Mouse (Mus musculus) midbrain, postnatal 0 days (tissue): ENCODE results near the gene Shd. TPM values are rescaled to one million over a fixed set of nuclear protein-coding genes. Genes with fewer than 3 reads are reported as not detected.
"Not testable (repeated sequence)": the region's sequence is repeated elsewhere in the genome, so short reads cannot be mapped to it uniquely, and the experiment has no call there.

Experiments used
- ATAC-seq: fragments of 200-750 bp; cut with Nextera tagmentation; 2 replicates; pipeline ENCODE4 v1.8.0; 2017; ENCODE audit warnings: moderate number of reproducible peaks, mild to moderate bottlenecking, moderate TSS enrichment, moderate library complexity; ENCODE audit not compliant: low FRiP score
- DNase-seq: peaks from one replicate; pipeline ENCODE4 v3.0.0-alpha.2; 2015; ENCODE audit warnings: low spot score
- H3K27ac ChIP-seq: fragments of 300-500 bp; sonication (generic); 2 replicates; pipeline ENCODE4 v1.5.1; 2014; ENCODE audit warnings: low read depth, mild to moderate bottlenecking, low read length, mixed read lengths
- H3K27me3 ChIP-seq: fragments of 300-500 bp; sonication (generic); 2 replicates; pipeline ENCODE4 v1.6.1; 2014; ENCODE audit warnings: low read length, control low read depth, mixed read lengths; ENCODE audit not compliant: insufficient read depth
- H3K36me3 ChIP-seq: fragments of 300-500 bp; sonication (generic); 2 replicates; pipeline ENCODE4 v1.6.1; 2014; ENCODE audit warnings: low read length, control low read depth, mixed read lengths; ENCODE audit not compliant: insufficient read depth
- H3K4me1 ChIP-seq: fragments of 300-500 bp; sonication (generic); 2 replicates; pipeline ENCODE4 v1.6.1; 2014; ENCODE audit warnings: mild to moderate bottlenecking, control low read depth, antibody characterized with exemption, low read length, mixed read lengths; ENCODE audit not compliant: insufficient read depth
- H3K4me2 ChIP-seq: fragments of 300-500 bp; sonication (generic); 2 replicates; pipeline ENCODE4 v1.6.1; 2014; ENCODE audit warnings: low read depth, mild to moderate bottlenecking, low read length, mixed read lengths; ENCODE audit not compliant: poor library complexity, severe bottlenecking
- H3K4me3 ChIP-seq: fragments of 300-500 bp; sonication (generic); 2 replicates; pipeline ENCODE4 v1.5.1; 2014; ENCODE audit warnings: low read depth, mild to moderate bottlenecking, low read length, moderate library complexity
- H3K9ac ChIP-seq: fragments of 300-500 bp; sonication (generic); replicated peaks from 2 replicates; pipeline ENCODE4 v1.6.1; 2014; ENCODE audit warnings: mild to moderate bottlenecking, low read length, moderate library complexity, mixed read lengths; ENCODE audit not compliant: poor library complexity, severe bottlenecking
- H3K9me3 ChIP-seq: fragments of 300-500 bp; sonication (generic); 2 replicates; pipeline ENCODE4 v1.6.1; 2016; ENCODE audit warnings: low read length, control low read depth
- CTCF ChIP-seq: IDR thresholded peaks from 2 replicates; pipeline ENCODE4 v1.5.1; 2016; ENCODE audit warnings: antibody characterized with exemption, mild to moderate bottlenecking
- WGBS: fragments of 180-500 bp; shearing (Covaris S2); extraction: QIAGEN DNeasy Blood & Tissue Kit; methylation state at CpG from one replicate; pipeline ENCODE4 v1.1.7; 2014; 5-methylcytosine and 5-hydroxymethylcytosine counted together
- polyA plus RNA-seq: library from polyadenylated mRNA; unstranded; fragments of >200 nt; fragmentation: Nextera tagmentation; extraction: Ambion mirVana; gene quantifications from 2 replicates; pipeline ENCODE4 v1.2.1, GENCODE M21; 2015
- total RNA-seq: library from RNA; depleted of rRNA; stranded (reverse); fragments of >200 nt; gene quantifications from 2 replicates; pipeline ENCODE4 v1.2.3, GENCODE M21; 2014; rRNA removed

Gene Shd
- total RNA-seq (227 and 253 TPM in 2 replicates), polyA plus RNA-seq (172 and 188 TPM in 2 replicates)

GRCm38 (mm10) chr17:55969966-55970891 is at the start of gene Shd:
TSS of gene Shd (plus strand) at chr17:55970467.
- peak within 1 kb of the TSS; percentile 81 for H3K27ac ChIP-seq
- H3K9me3 ChIP-seq: no peaks in the 10 kb centered on the region
- H3K27me3 ChIP-seq: no peaks in the 10 kb centered on the region
- WGBS: 8% methylated on average over 49 of the region's 55 CpGs
- H3K4me3 ChIP-seq: peak within 1 kb of the TSS; percentile 66
- peak; percentile 9 for TF ChIP-seq CTCF
- peak within 1 kb of the TSS; percentile 87 for H3K9ac ChIP-seq
- DNase-seq: peak; percentile 64
- H3K36me3 ChIP-seq: peaks cover 25% of the 10 kb centered on the region; the same call in 1 of the 2 replicates
- ATAC-seq: peak; percentile 68
- 0 out of 2 replicates have a peak, but pooled peaks cover 7% of the 10 kb centered on the region for H3K4me1 ChIP-seq
- peak within 1 kb of the TSS; percentile 93 for H3K4me2 ChIP-seq

GRCm38 (mm10) chr17:55931553-55932502 is 38.4 kb upstream of the Shd start:
- H3K36me3 ChIP-seq: no peaks in the 10 kb centered on the region
- no peaks in the 10 kb centered on the region for H3K4me1 ChIP-seq
- peak; percentile 82 for DNase-seq
- WGBS: 3% methylated on average over 26 of the region's 33 CpGs
- ATAC-seq: peak; percentile 97
- H3K27ac ChIP-seq: peak overlapping the region; percentile 90
- peak overlapping the region; percentile 69 for H3K4me2 ChIP-seq
- TF ChIP-seq CTCF: peak; percentile 51
- peak overlapping the region; percentile 56 for H3K4me3 ChIP-seq
- no peaks in the 10 kb centered on the region for H3K9me3 ChIP-seq
- H3K9ac ChIP-seq: peak overlapping the region; percentile 76
- H3K27me3 ChIP-seq: no peaks in the 10 kb centered on the region

DNA sequence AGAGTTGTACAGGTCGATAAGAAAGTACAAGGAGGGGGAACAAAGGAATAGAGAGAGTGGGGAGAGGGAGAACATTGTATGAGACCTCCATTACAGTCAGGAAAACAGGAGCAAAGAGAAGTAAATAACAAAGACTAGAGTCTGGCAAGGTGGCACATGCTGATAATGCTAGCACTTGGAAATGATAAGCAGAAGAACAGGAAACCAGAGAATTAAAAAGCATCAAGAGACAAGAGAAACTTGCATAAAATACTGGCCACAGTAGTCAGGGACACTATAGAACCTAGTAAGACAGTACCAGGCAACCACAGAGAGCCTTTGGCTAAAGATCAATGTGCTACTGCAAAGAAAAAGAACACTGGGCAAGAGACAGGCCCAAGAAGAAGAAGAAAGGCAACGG is 37.6 kb upstream of the Shd start:
- H3K4me2 ChIP-seq: peak overlapping the region; percentile 69

DNA sequence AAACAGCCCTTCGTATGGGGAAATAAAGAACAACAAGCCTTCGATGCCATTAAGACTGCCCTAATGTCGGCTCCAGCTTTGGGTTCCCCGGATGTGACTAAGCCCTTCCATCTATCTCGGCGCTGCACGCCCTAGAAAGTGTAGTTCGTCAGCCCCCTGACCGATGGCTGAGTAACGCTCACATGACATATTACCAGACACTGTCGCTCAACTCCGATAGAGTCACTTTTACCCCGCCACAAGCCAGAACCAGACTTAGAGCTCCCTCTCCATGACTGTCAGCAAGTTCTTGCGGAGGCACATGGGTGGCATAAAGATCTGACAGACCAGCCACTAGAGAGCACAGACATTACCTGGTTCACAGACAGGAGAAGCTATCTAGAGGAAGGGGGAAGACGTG is 37.1 kb upstream of the Shd start:
- no peak overlapping the region for H3K27ac ChIP-seq
- ATAC-seq (no peak), DNase-seq (no peak)
- no peak overlapping the region for H3K4me2 ChIP-seq
- H3K9me3 ChIP-seq: no peaks in the 10 kb centered on the region
- no peak for TF ChIP-seq CTCF
- no peaks in the 10 kb centered on the region for H3K4me1 ChIP-seq
- WGBS: 96% methylated on average over 15 of the region's 15 CpGs
- H3K4me3 ChIP-seq: no peak overlapping the region
- H3K9ac ChIP-seq: no peak overlapping the region
- H3K36me3 ChIP-seq: no peaks in the 10 kb centered on the region
- H3K27me3 ChIP-seq: no peaks in the 10 kb centered on the region

More for the DNA sequence above, 37.6 kb upstream of the Shd start:
- H3K27ac ChIP-seq: peak overlapping the region; percentile 90; the same call in 1 of the 2 replicates
- H3K27me3 ChIP-seq: no peaks in the 10 kb centered on the region
- DNase-seq (no peak), ATAC-seq (no peak)
- H3K9ac ChIP-seq: no peak overlapping the region
- H3K9me3 ChIP-seq: no peaks in the 10 kb centered on the region
- WGBS: 72% methylated on average over 2 of the region's 2 CpGs
- no peak for TF ChIP-seq CTCF
- H3K4me1 ChIP-seq: no peaks in the 10 kb centered on the region
- H3K36me3 ChIP-seq: no peaks in the 10 kb centered on the region
- H3K4me3 ChIP-seq: peak overlapping the region; percentile 56

DNA sequence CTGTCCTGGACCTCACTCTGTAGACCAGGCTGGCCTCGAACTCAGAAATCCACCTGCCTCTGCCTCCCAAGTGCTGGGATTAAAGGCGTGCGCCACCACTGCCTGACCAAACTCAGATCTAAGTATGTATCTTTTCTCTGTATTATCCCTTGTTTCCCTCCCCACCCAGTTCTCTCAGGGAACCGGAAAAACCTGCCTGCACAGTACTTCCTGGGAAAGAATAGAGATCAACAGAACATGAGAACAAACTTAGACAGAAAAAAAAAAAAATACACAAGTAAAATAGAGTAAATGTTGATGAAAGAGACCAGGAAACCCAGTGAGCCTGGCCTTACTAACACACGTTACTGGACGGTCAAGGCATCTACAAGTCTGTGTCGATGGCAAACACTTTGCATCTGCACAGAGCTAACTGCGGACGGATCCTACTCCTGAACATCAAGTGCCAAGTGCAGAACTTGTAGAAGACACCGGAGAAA is 25.8 kb upstream of the Shd start:
- 33% methylated on average over 10 of the region's 10 CpGs for WGBS

More for the DNA sequence above, 25.8 kb upstream of the Shd start:
- not testable (repeated sequence) for H3K9me3 ChIP-seq, H3K4me1 ChIP-seq, H3K27me3 ChIP-seq, DNase-seq, ATAC-seq, H3K9ac ChIP-seq, H3K36me3 ChIP-seq
- Histone ChIP-seq H3K4me3 (peak overlapping the region; percentile 43), H3K4me2 (peak overlapping the region; percentile 64), H3K27ac (peak overlapping the region; percentile 47; the same call in 1 of the 2 replicates)
